In the genomic region with DNA sequence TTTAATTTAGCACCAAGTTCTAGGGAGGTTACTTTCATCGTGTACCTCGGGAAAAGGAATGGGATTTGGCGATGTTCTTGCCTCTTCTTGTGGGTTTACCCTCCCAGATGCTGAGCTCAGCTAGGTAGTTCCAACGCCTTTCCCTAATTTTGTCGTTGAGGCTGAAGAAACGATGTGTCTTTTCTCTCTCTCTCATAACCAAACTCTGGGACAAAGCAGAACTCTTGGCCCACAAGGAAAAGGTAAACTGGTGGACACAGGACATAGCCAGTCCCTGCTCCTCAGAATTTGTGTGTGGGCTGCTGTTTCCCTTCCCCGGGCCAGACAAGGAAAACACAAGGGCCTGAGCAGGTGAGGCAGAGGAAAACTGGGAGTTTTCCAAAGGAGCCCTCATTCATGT, we compare ENCODE assay signal across 15 mouse cellular contexts. TPM values are rescaled to one million over a fixed set of nuclear protein-coding genes. Genes with fewer than 3 reads are reported as not detected.
DNase-seq lines count a peak whose midpoint lies in the region; ATAC-seq and TF ChIP-seq lines count a peak whose summit lies in the region.
"Had no signal": no experiment of that assay in that cellular context is flagged by ENCODE, and none has a peak within 500 bp of the region (broad histone marks: within the 10 kb centered on the region; RNA-seq: fewer than 3 reads in every experiment).

No protein-coding gene starts in this region.

- intact Hi-C loops in left cerebral cortex, postnatal 36 days (cut with DNase I): loop anchor here (10.0 kb wide), 1 partner anchor 277 kb away; no protein-coding TSS in a partner anchor

- 0 out of 2 replicates have a peak overlapping the region, but pooled peaks have one; percentile 61 for H3K4me2 ChIP-seq in forebrain, embryonic 13.5 days
- no peak overlapping the region; the same call in 1 of the 2 replicates for H3K4me2 ChIP-seq in forebrain, embryonic 12.5 days
- peak overlapping the region; percentile 75; the same call in 1 of the 2 replicates for H3K4me2 ChIP-seq in intestine, embryonic 15.5 days (replicated peaks)
- H3K4me2 ChIP-seq in intestine, postnatal 0 days (replicated peaks; ENCODE audit: low read depth): no peak overlapping the region
- H3K4me2 ChIP-seq in neural tube, embryonic 13.5 days: 0 out of 2 replicates have a peak overlapping the region, but pooled peaks have one; percentile 62

- no peak for ATAC-seq in forebrain, embryonic 13.5 days
- ATAC-seq in forebrain, embryonic 12.5 days (ENCODE audit: low FRiP score): no peak
- no peak for ATAC-seq in intestine, embryonic 15.5 days
- ATAC-seq in intestine, postnatal 0 days: no peak
- ATAC-seq in neural tube, embryonic 13.5 days (ENCODE audit: low read depth): no peak

- peaks cover 76% of the 10 kb centered on the region for H3K27me3 ChIP-seq in forebrain, embryonic 13.5 days
- peaks cover 81% of the 10 kb centered on the region for H3K27me3 ChIP-seq in forebrain, embryonic 12.5 days
- peaks cover 72% of the 10 kb centered on the region for H3K27me3 ChIP-seq in intestine, embryonic 15.5 days (replicated peaks)
- H3K27me3 ChIP-seq in intestine, postnatal 0 days (replicated peaks; ENCODE audit: control insufficient read depth, insufficient read depth, low read length): peaks cover 92% of the 10 kb centered on the region
- H3K27me3 ChIP-seq in neural tube, embryonic 13.5 days: peaks cover 66% of the 10 kb centered on the region

- H3K9ac ChIP-seq in forebrain, embryonic 13.5 days: no peak overlapping the region
- H3K9ac ChIP-seq in forebrain, embryonic 12.5 days: no peak overlapping the region
- H3K9ac ChIP-seq in intestine, embryonic 15.5 days: no peak overlapping the region
- no peak overlapping the region for H3K9ac ChIP-seq in intestine, postnatal 0 days (ENCODE audit: low read depth, low read length)
- no peak overlapping the region for H3K9ac ChIP-seq in neural tube, embryonic 13.5 days

- no peaks in the 10 kb centered on the region for H3K9me3 ChIP-seq in forebrain, embryonic 13.5 days (replicated peaks)
- no peaks in the 10 kb centered on the region for H3K9me3 ChIP-seq in forebrain, embryonic 12.5 days
- H3K9me3 ChIP-seq in intestine, embryonic 15.5 days: no peaks in the 10 kb centered on the region
- H3K9me3 ChIP-seq in intestine, postnatal 0 days (ENCODE audit: control insufficient read depth): no peaks in the 10 kb centered on the region
- H3K9me3 ChIP-seq in neural tube, embryonic 13.5 days: no peaks in the 10 kb centered on the region

- H3K4me1 ChIP-seq in forebrain, embryonic 13.5 days: peaks cover 32% of the 10 kb centered on the region
- H3K4me1 ChIP-seq in forebrain, embryonic 12.5 days: peaks cover 38% of the 10 kb centered on the region
- peaks cover 19% of the 10 kb centered on the region for H3K4me1 ChIP-seq in intestine, embryonic 15.5 days (replicated peaks)
- H3K4me1 ChIP-seq in intestine, postnatal 0 days (replicated peaks; ENCODE audit: control insufficient read depth, insufficient read depth, low read length): no peaks in the 10 kb centered on the region
- H3K4me1 ChIP-seq in neural tube, embryonic 13.5 days (replicated peaks): peaks cover 42% of the 10 kb centered on the region

- H3K27ac ChIP-seq in forebrain, embryonic 13.5 days: no peak overlapping the region
- H3K27ac ChIP-seq in forebrain, embryonic 12.5 days: no peak overlapping the region
- no peak overlapping the region for H3K27ac ChIP-seq in intestine, embryonic 15.5 days
- H3K27ac ChIP-seq in intestine, postnatal 0 days (ENCODE audit: low read depth, low read length): no peak overlapping the region
- H3K27ac ChIP-seq in neural tube, embryonic 13.5 days (replicated peaks): no peak overlapping the region

- TF ChIP-seq CTCF in intestine, postnatal 0 days (IDR thresholded peaks at IDR 0.05; ENCODE audit: low read depth): no peak

- no peak for DNase-seq in neural tube, embryonic 10.5 days (ENCODE audit: extremely low spot score, low spot score)
- peak; percentile 42 for DNase-seq in testis, postnatal 10 days (ENCODE audit: low spot score)
- DNase-seq in left cerebral cortex, postnatal 36 days (ENCODE audit: low spot score in 2 of 2): no peak
- DNase-seq: spleen, adult 18-20 months; thymus, postnatal 36 days had no signal

- H3K36me3 ChIP-seq in forebrain, embryonic 13.5 days (ENCODE audit: poor library complexity, severe bottlenecking): no peaks in the 10 kb centered on the region
- no peaks in the 10 kb centered on the region for H3K36me3 ChIP-seq in forebrain, embryonic 12.5 days (replicated peaks)
- H3K36me3 ChIP-seq in intestine, embryonic 15.5 days: no peaks in the 10 kb centered on the region
- no peaks in the 10 kb centered on the region; the same call in 1 of the 2 replicates for H3K36me3 ChIP-seq in intestine, postnatal 0 days (ENCODE audit: control insufficient read depth, insufficient read depth)
- H3K36me3 ChIP-seq in neural tube, embryonic 13.5 days: no peaks in the 10 kb centered on the region

- peak overlapping the region; percentile 38; the same call in 1 of the 2 replicates for H3K4me3 ChIP-seq in forebrain, embryonic 13.5 days
- H3K4me3 ChIP-seq in forebrain, embryonic 12.5 days (replicated peaks): no peak overlapping the region
- H3K4me3 ChIP-seq in intestine, embryonic 15.5 days (replicated peaks): peak overlapping the region; percentile 43; the same call in 1 of the 2 replicates
- H3K4me3 ChIP-seq in intestine, postnatal 0 days (ENCODE audit: low read depth, low read length): no peak overlapping the region
- no peak overlapping the region for H3K4me3 ChIP-seq in neural tube, embryonic 13.5 days

- 21% methylated on average over 7 of the region's 7 CpGs for WGBS in forebrain, embryonic 13.5 days
- 23% methylated on average over 7 of the region's 7 CpGs for WGBS in forebrain, embryonic 12.5 days
- 32% methylated on average over 7 of the region's 7 CpGs for WGBS in intestine, embryonic 15.5 days
- WGBS in intestine, postnatal 0 days: 26% methylated on average over 7 of the region's 7 CpGs
- 32% methylated on average over 7 of the region's 7 CpGs for WGBS in neural tube, embryonic 13.5 days

RNA-seq across cellular contexts. Expression of gene Sox18, which starts 0.5 kb away (rescaled TPM):
- polyA plus RNA-seq in forebrain, embryonic 13.5 days (2015; fragmentation: Nextera tagmentation; extraction: Ambion mirVana): 11.6 and 13.0 TPM in 2 replicates
- 14.1 and 15.2 TPM in 2 replicates for polyA plus RNA-seq in forebrain, embryonic 12.5 days (2016; fragmentation: Nextera tagmentation; extraction: Ambion mirVana)
- 28.0 and 29.0 TPM in 2 replicates for polyA plus RNA-seq in intestine, embryonic 15.5 days (2015; fragmentation: Nextera tagmentation; extraction: Ambion mirVana)
- 24.7 and 28.5 TPM in 2 replicates for polyA plus RNA-seq in intestine, postnatal 0 days (2015; fragmentation: Nextera tagmentation; extraction: Ambion mirVana)
- 18.9 and 22.2 TPM in 2 replicates for polyA plus RNA-seq in neural tube, embryonic 13.5 days (2015; fragmentation: Nextera tagmentation; extraction: Ambion mirVana)
- 10 to 100 TPM; 11.3 to 14.7 TPM for total RNA-seq in left cerebral cortex, postnatal 36 days (2021)
- total RNA-seq: MEL had no signal

RNA-seq across cellular contexts. Expression of gene Tcea2, which starts 8.1 kb away (rescaled TPM):
- polyA plus RNA-seq in forebrain, embryonic 13.5 days (2015; fragmentation: Nextera tagmentation; extraction: Ambion mirVana): 31.0 and 35.9 TPM in 2 replicates
- polyA plus RNA-seq in forebrain, embryonic 12.5 days (2016; fragmentation: Nextera tagmentation; extraction: Ambion mirVana): 23.2 and 28.2 TPM in 2 replicates
- 14.9 and 15.7 TPM in 2 replicates for polyA plus RNA-seq in intestine, embryonic 15.5 days (2015; fragmentation: Nextera tagmentation; extraction: Ambion mirVana)
- polyA plus RNA-seq in intestine, postnatal 0 days (2015; fragmentation: Nextera tagmentation; extraction: Ambion mirVana): 6.8 and 8.0 TPM in 2 replicates
- polyA plus RNA-seq in neural tube, embryonic 13.5 days (2015; fragmentation: Nextera tagmentation; extraction: Ambion mirVana): 33.9 and 37.8 TPM in 2 replicates
- 10 to 100 TPM; 64.9 to 75.5 TPM for total RNA-seq in left cerebral cortex, postnatal 36 days (2021)

RNA-seq across cellular contexts. Expression of gene Gm29797, which starts 15.2 kb away (rescaled TPM):
- polyA plus RNA-seq in forebrain, embryonic 13.5 days (2015; fragmentation: Nextera tagmentation; extraction: Ambion mirVana): 0.23 TPM in 1 of 2 replicates, not detected in the other
- polyA plus RNA-seq in forebrain, embryonic 12.5 days (2016; fragmentation: Nextera tagmentation; extraction: Ambion mirVana): 0.28 TPM in 1 of 2 replicates, not detected in the other
- 1.3 and 3.1 TPM in 2 replicates for polyA plus RNA-seq in intestine, embryonic 15.5 days (2015; fragmentation: Nextera tagmentation; extraction: Ambion mirVana)
- polyA plus RNA-seq in intestine, postnatal 0 days (2015; fragmentation: Nextera tagmentation; extraction: Ambion mirVana): 0.26 and 0.55 TPM in 2 replicates
- polyA plus RNA-seq in neural tube, embryonic 13.5 days (2015; fragmentation: Nextera tagmentation; extraction: Ambion mirVana): not detected in 2 replicates
- total RNA-seq in left cerebral cortex, postnatal 36 days (2021): under 1 TPM in 1 of 2 experiments, not detected in 1; 0.75 TPM
- total RNA-seq: layer of hippocampus, postnatal 14 days; MEL; midbrain, postnatal 0 days had no signal
- polyA plus RNA-seq: frontal cortex, adult 2 months; midbrain, postnatal 0 days had no signal

RNA-seq across cellular contexts. Expression of gene Rgs19, which starts 21.8 kb away (rescaled TPM):
- 45.3 and 45.4 TPM in 2 replicates for polyA plus RNA-seq in forebrain, embryonic 13.5 days (2015; fragmentation: Nextera tagmentation; extraction: Ambion mirVana)
- polyA plus RNA-seq in forebrain, embryonic 12.5 days (2016; fragmentation: Nextera tagmentation; extraction: Ambion mirVana): 47.5 and 47.6 TPM in 2 replicates
- polyA plus RNA-seq in intestine, embryonic 15.5 days (2015; fragmentation: Nextera tagmentation; extraction: Ambion mirVana): 37.4 and 39.4 TPM in 2 replicates
- 11.3 and 12.7 TPM in 2 replicates for polyA plus RNA-seq in intestine, postnatal 0 days (2015; fragmentation: Nextera tagmentation; extraction: Ambion mirVana)
- 42.7 and 49.2 TPM in 2 replicates for polyA plus RNA-seq in neural tube, embryonic 13.5 days (2015; fragmentation: Nextera tagmentation; extraction: Ambion mirVana)
- total RNA-seq in left cerebral cortex, postnatal 36 days (2021): 10 to 100 TPM; 32.7 to 36.0 TPM

RNA-seq across cellular contexts. Expression of gene Lkaaear1, which starts 26.3 kb away (rescaled TPM):
- polyA plus RNA-seq in forebrain, embryonic 13.5 days (2015; fragmentation: Nextera tagmentation; extraction: Ambion mirVana): not detected in 2 replicates
- not detected in 2 replicates for polyA plus RNA-seq in forebrain, embryonic 12.5 days (2016; fragmentation: Nextera tagmentation; extraction: Ambion mirVana)
- not detected in 2 replicates for polyA plus RNA-seq in intestine, embryonic 15.5 days (2015; fragmentation: Nextera tagmentation; extraction: Ambion mirVana)
- polyA plus RNA-seq in intestine, postnatal 0 days (2015; fragmentation: Nextera tagmentation; extraction: Ambion mirVana): not detected in 2 replicates
- not detected in 2 replicates for polyA plus RNA-seq in neural tube, embryonic 13.5 days (2015; fragmentation: Nextera tagmentation; extraction: Ambion mirVana)
- total RNA-seq in left cerebral cortex, postnatal 36 days (2021): not detected
- total RNA-seq: layer of hippocampus, postnatal 14 days; MEL; midbrain, postnatal 0 days had no signal
- polyA plus RNA-seq: frontal cortex, adult 2 months; liver, embryonic 16.5 days; midbrain, postnatal 0 days had no signal

Comparison
In these comparisons a context has a peak if more than half of its experiments do, and no peak if none do; other contexts are left out.
1. H3K4me2 ChIP-seq: peak in forebrain, embryonic 13.5 days (single experiment), intestine, embryonic 15.5 days (single experiment) and neural tube, embryonic 13.5 days (single experiment); none in forebrain, embryonic 12.5 days (single experiment) and intestine, postnatal 0 days (single experiment).
2. H3K4me3 ChIP-seq: peak in forebrain, embryonic 13.5 days (single experiment) and intestine, embryonic 15.5 days (single experiment); none in forebrain, embryonic 12.5 days (single experiment), intestine, postnatal 0 days (single experiment) and neural tube, embryonic 13.5 days (single experiment).